Mouse (Mus musculus): ENCODE measurements around the gene Nfib. TPM values are rescaled to one million over a fixed set of nuclear protein-coding genes. Genes with fewer than 3 reads are reported as not detected.

The Nfib gene
- polyA plus RNA-seq, 1 experiment from 2014 or later = 113 TPM

GRCm38 (mm10) chr4:82506081-82506730, 199.3 kb downstream of the Nfib start:
- peak; percentile 81 for ATAC-seq (ENCODE audit: borderline replicate concordance, extremely low read depth, low FRiP score, low TSS enrichment)
- Histone ChIP-seq H3K4me1 (peaks cover 31% of the 10 kb centered on the region), H3K27me3 (no peaks in the 10 kb centered on the region), H3K9ac (peak overlapping the region; percentile 60), H3K9me3 (no peaks in the 10 kb centered on the region), H3K27ac (peak overlapping the region; percentile 100), H3K4me2 (peak overlapping the region; percentile 93), H3K4me3 (peak overlapping the region; percentile 85), H3K36me3 (no peaks in the 10 kb centered on the region)
- WGBS = under 1% methylated on average over 60 of the region's 81 CpGs

DNA sequence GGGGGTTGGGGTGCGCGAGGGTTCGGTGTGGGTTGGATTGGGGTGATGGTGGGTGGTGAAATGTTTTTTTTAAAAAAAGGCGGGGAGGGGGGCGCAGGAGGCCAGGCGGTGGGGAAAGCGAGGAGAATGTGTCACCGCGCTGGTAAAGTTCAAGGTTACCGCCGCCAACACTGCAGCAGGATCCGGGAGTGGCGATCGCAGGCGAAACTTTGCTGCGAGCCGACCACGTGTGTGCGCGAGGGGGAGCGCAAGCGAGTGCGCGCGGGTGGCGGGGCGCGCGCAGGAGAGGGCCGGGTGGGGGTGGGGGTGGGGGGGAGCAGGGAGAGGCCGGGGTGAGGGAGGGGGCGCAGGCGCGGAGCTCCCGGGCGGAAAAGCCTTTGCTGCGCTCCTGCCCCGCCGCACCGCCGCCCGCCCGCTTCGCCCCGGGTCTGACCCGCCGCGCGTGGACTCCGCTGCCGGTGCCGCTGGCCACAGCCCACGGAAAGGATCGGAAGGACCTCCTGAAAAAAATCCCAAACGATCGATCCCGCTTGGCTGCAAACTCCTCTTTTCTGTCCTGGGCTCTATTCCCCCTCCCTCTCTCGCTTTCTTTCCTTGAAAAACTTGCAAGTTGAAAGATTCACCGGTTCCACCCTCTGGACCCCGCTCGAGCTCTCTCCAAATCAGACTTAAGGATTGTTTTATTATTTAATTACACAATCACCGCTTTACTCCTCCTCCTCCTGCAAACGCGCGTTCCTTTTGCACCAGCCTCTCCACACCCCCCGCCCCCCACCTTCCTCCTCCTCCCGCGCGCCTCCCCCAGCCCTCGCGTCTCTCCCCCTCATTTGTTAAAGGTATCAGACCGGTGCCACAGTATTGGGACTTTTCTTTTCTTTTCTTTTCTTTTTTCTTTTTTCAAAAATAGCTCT, 200.2 kb downstream of the Nfib start:
- no peaks in the 10 kb centered on the region for H3K9me3 ChIP-seq
- H3K4me2 ChIP-seq = peak overlapping the region; percentile 93
- H3K27me3 ChIP-seq = no peaks in the 10 kb centered on the region
- peak overlapping the region; percentile 85 for H3K4me3 ChIP-seq
- peak overlapping the region; percentile 100 for H3K27ac ChIP-seq
- under 1% methylated on average over 53 of the region's 72 CpGs for WGBS
- peak overlapping the region; percentile 99 for H3K9ac ChIP-seq
- ATAC-seq (ENCODE audit: borderline replicate concordance, extremely low read depth, low FRiP score, low TSS enrichment) = peak; percentile 83
- no peaks in the 10 kb centered on the region for H3K36me3 ChIP-seq
- H3K4me1 ChIP-seq = peaks cover 29% of the 10 kb centered on the region

DNA sequence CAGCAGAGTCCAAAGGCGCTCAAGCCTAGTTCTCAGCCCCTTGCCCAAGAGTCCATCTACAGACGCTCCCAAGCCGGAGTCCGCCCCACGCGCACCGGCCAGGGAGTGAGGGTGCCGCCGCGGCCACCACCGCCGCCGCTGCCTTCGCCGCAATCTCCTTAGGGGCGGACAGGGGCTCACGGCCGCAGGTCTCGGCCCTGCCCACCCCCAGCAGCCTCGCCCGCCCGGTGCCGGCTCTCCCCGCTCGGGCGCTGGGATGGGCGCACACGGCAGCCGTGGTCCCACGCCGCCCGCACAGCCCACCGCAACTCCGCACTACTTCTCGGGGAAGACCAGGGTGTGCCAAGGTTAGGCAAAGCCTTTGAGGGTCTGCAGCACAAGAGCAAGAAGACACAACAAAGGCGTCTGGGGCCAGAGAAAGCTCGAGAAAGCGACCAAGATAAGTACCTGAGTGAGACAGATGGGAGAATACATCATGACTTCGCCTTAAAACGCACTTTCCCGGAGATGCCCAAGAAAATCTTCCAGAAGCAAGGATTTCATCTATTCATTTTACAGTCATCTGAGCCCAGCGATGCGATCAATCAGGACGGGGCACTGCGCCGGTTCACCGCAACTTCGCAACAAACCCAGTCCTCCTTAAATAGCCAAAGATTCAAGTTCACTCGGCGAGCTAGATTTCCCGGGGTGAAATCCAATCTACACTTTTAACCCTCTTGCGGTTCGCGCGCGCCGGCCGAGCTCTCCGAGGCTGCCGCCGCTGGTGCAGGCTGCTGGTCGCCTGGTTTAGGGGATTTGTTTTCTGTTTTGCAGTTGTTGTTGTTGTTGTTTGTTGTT, 201.0 kb downstream of the Nfib start:
- peaks cover 31% of the 10 kb centered on the region for H3K4me1 ChIP-seq
- H3K9me3 ChIP-seq = no peaks in the 10 kb centered on the region
- under 1% methylated on average over 62 of the region's 62 CpGs for WGBS
- H3K9ac ChIP-seq = peak overlapping the region; percentile 99
- H3K4me3 ChIP-seq = peak overlapping the region; percentile 85
- ATAC-seq (ENCODE audit: borderline replicate concordance, extremely low read depth, low FRiP score, low TSS enrichment) = no peak
- H3K36me3 ChIP-seq = no peaks in the 10 kb centered on the region
- H3K27me3 ChIP-seq = no peaks in the 10 kb centered on the region
- H3K27ac ChIP-seq = peak overlapping the region; percentile 100
- peak overlapping the region; percentile 93 for H3K4me2 ChIP-seq

- Histone ChIP-seq H3K36me3 (no peaks in the 10 kb centered on the region), H3K27ac (peak overlapping the region; percentile 100), H3K4me2 (peak overlapping the region; percentile 93), H3K4me1 (peaks cover 30% of the 10 kb centered on the region), H3K9me3 (no peaks in the 10 kb centered on the region), H3K9ac (peak overlapping the region; percentile 99), H3K4me3 (peak overlapping the region; percentile 85), H3K27me3 (no peaks in the 10 kb centered on the region)
- ATAC-seq (ENCODE audit: borderline replicate concordance, extremely low read depth, low FRiP score, low TSS enrichment) = no peak
- WGBS = under 1% methylated on average over 10 of the region's 10 CpGs
Observed at GRCm38 (mm10) chr4:82504015-82504283, 201.6 kb downstream of the Nfib start.

DNA sequence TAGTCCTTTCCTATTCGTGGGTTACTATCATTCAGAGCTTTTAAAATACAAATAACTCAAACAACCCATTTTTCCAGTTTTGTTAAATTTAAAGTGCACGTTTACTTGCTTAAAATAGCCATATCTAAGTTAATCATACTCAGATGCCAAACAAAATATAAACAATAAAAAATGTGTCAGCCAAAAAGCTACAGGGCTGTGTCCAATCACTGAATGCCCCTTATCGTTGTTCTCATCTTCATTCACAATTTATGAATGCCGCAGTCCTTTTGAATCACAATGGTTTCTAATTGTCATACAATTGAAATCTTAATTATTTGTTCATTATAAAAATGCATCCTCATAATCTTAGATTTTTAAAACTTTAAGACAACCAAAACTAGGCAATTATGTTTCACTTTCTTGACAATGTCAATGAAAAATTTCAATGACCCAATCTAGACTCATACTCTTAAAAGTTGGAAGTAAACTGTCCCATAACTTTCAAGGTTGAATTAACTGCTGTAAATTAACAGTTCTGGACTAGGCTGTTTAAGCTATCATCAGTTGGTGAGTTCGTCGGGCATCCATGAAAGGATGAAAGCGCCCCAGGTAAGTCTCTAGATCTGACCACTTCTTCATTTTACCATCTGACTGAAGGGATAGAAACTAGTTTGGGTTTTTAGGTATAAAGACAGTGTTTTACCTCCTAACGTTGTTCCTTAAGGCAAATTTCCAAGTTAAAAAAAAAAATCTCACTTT, 202.1 kb downstream of the Nfib start:
- Histone ChIP-seq H3K36me3 (peaks cover 1% of the 10 kb centered on the region; the same call in 1 of the 2 replicates), H3K4me3 (peak overlapping the region; percentile 85), H3K9me3 (no peaks in the 10 kb centered on the region), H3K4me1 (peaks cover 30% of the 10 kb centered on the region), H3K27me3 (no peaks in the 10 kb centered on the region), H3K9ac (peak overlapping the region; percentile 99), H3K4me2 (peak overlapping the region; percentile 93), H3K27ac (peak overlapping the region; percentile 100)
- 3% methylated on average over 8 of the region's 8 CpGs for WGBS
- ATAC-seq (ENCODE audit: borderline replicate concordance, extremely low read depth, low FRiP score, low TSS enrichment) = no peak

DNA sequence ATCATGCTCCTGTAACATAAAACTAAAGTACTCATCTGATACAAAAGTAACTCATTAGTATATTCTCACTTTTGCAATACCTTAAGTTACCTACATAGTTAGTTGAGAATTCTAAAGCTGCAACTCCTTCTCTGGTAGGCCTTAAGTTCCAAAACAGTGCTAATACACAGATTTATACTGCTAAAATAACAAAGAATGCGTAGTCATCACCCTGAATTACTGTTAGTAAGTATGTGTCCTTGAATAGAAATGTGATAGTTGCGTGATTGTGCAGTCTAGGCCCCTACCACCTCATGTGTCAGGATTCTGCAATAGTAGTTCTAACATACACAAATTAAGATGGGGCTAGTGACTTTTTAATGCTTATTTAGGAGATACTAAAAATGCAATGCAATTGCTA, 202.9 kb downstream of the Nfib start:
- Histone ChIP-seq H3K4me2 (peak overlapping the region; percentile 52), H3K36me3 (peaks cover 10% of the 10 kb centered on the region), H3K27ac (peak overlapping the region; percentile 79), H3K4me1 (peaks cover 34% of the 10 kb centered on the region), H3K9ac (peak overlapping the region; percentile 44), H3K27me3 (no peaks in the 10 kb centered on the region), H3K9me3 (no peaks in the 10 kb centered on the region), H3K4me3 (peak overlapping the region; percentile 85)
- 9% methylated on average over 2 of the region's 2 CpGs for WGBS
- no peak for ATAC-seq (ENCODE audit: borderline replicate concordance, extremely low read depth, low FRiP score, low TSS enrichment)

GRCm38 (mm10) chr4:82502012-82502411, 203.5 kb downstream of the Nfib start:
- 3% methylated on average over 5 of the region's 5 CpGs for WGBS
- peak overlapping the region; percentile 52 for H3K4me2 ChIP-seq
- peak overlapping the region; percentile 85 for H3K4me3 ChIP-seq
- H3K27ac ChIP-seq = no peak overlapping the region
- no peaks in the 10 kb centered on the region for H3K27me3 ChIP-seq
- H3K36me3 ChIP-seq = peaks cover 10% of the 10 kb centered on the region
- no peaks in the 10 kb centered on the region for H3K9me3 ChIP-seq
- ATAC-seq (ENCODE audit: borderline replicate concordance, extremely low read depth, low FRiP score, low TSS enrichment) = no peak
- peak overlapping the region; percentile 44 for H3K9ac ChIP-seq
- peaks cover 38% of the 10 kb centered on the region for H3K4me1 ChIP-seq

DNA sequence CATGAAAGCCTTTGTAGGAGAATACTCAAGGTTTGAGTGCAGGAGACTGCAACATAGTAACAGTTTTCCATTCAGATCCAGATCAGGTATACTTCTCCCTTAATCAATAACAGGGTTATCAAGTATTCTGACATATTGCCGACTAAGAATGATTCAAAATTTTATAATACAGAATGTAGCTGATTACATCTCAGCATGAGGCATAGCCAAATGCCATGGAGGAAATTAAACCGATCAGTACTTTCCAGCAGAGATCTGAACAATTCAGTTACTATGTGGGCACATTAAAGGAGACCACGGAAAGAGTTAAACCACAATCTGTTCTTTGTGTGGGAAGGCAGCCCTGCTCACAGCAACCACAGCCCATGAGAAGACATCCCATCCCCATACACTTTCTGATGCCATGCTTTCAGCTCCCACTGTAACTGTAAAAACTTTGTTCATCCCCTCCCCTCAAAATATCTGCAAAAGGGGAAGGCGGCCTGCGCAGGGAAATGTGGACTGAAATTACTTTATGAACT, 204.9 kb downstream of the Nfib start:
- Histone ChIP-seq H3K4me1 (peaks cover 48% of the 10 kb centered on the region), H3K27me3 (no peaks in the 10 kb centered on the region), H3K9ac (peak overlapping the region; percentile 39), H3K36me3 (peaks cover 10% of the 10 kb centered on the region), H3K4me3 (peak overlapping the region; percentile 85), H3K4me2 (peak overlapping the region; percentile 52), H3K27ac (peak overlapping the region; percentile 70), H3K9me3 (no peaks in the 10 kb centered on the region)
- 24% methylated on average over 5 of the region's 5 CpGs for WGBS
- ATAC-seq (ENCODE audit: borderline replicate concordance, extremely low read depth, low FRiP score, low TSS enrichment) = no peak

GRCm38 (mm10) chr4:82499725-82500577, 205.6 kb downstream of the Nfib start:
- Histone ChIP-seq H3K4me1 (peaks cover 53% of the 10 kb centered on the region), H3K4me2 (peak overlapping the region; percentile 52), H3K27ac (peak overlapping the region; percentile 70), H3K9ac (peak overlapping the region; percentile 39), H3K27me3 (no peaks in the 10 kb centered on the region), H3K9me3 (no peaks in the 10 kb centered on the region), H3K4me3 (peak overlapping the region; percentile 85), H3K36me3 (peaks cover 10% of the 10 kb centered on the region)
- no peak for ATAC-seq (ENCODE audit: borderline replicate concordance, extremely low read depth, low FRiP score, low TSS enrichment)
- 23% methylated on average over 9 of the region's 9 CpGs for WGBS

- peak overlapping the region; percentile 52 for H3K4me2 ChIP-seq
- H3K27me3 ChIP-seq = no peaks in the 10 kb centered on the region
- peak overlapping the region; percentile 70 for H3K27ac ChIP-seq
- WGBS = 30% methylated on average over 5 of the region's 5 CpGs
- H3K9ac ChIP-seq = peak overlapping the region; percentile 39
- no peak for ATAC-seq (ENCODE audit: borderline replicate concordance, extremely low read depth, low FRiP score, low TSS enrichment)
- no peaks in the 10 kb centered on the region for H3K9me3 ChIP-seq
- H3K4me3 ChIP-seq = peak overlapping the region; percentile 85
- peaks cover 59% of the 10 kb centered on the region for H3K4me1 ChIP-seq
- peaks cover 10% of the 10 kb centered on the region for H3K36me3 ChIP-seq
Observed at GRCm38 (mm10) chr4:82499238-82499637, 206.3 kb downstream of the Nfib start.

Measured in lung, embryonic 15.5 days (tissue).